Mouse (Mus musculus): ENCODE data around the gene Phf21b. TPM values are rescaled to one million over a fixed set of nuclear protein-coding genes. Genes with fewer than 3 reads are reported as not detected.

The Phf21b gene
- polyA plus RNA-seq, 1 experiment = 0.18 TPM

GRCm38 (mm10) chr15:84818284-84818683, 37.6 kb downstream of the Phf21b start:
- Histone ChIP-seq H3K36me3 (ENCODE audit: control insufficient read depth, insufficient read depth) (no peaks in the 10 kb centered on the region), H3K4me3 (no peak overlapping the region), H3ac (ENCODE audit: control insufficient read depth, insufficient read length) (no peak overlapping the region), H3K4me2 (ENCODE audit: low read depth) (no peak overlapping the region), H3K27me3 (ENCODE audit: control insufficient read depth, insufficient read depth, insufficient read length) (peaks cover 14% of the 10 kb centered on the region), H3K79me2 (ENCODE audit: control insufficient read depth, insufficient read depth) (no peaks in the 10 kb centered on the region)
- TF ChIP-seq E2F4 (IDR thresholded peaks at IDR 0.05; ENCODE audit: insufficient read depth) (no peak), POLR2A (IDR thresholded peaks at IDR 0.05; ENCODE audit: insufficient read length, low read depth) (no peak), TCF12 (IDR thresholded peaks at IDR 0.05; ENCODE audit: insufficient read depth, poor library complexity, severe bottlenecking) (no peak), USF1 (IDR thresholded peaks at IDR 0.05; ENCODE audit: low read depth) (no peak), TCF3 (IDR thresholded peaks at IDR 0.05; ENCODE audit: insufficient read length, low read depth) (no peak), SRF (IDR thresholded peaks at IDR 0.05; ENCODE audit: control insufficient read depth, insufficient read length, low read depth) (no peak), POLR2AphosphoS2 (IDR thresholded peaks at IDR 0.05; ENCODE audit: insufficient read length, low read depth) (no peak), MYOG (IDR thresholded peaks at IDR 0.05; ENCODE audit: control insufficient read depth in 1 of 3, insufficient read depth in 1 of 3, insufficient read length in 2 of 3, low read depth in 2 of 3) (no peak), CEBPB (IDR thresholded peaks at IDR 0.05; ENCODE audit: insufficient read depth, poor library complexity, severe bottlenecking) (no peak), MYOD1 (IDR thresholded peaks at IDR 0.05; ENCODE audit: control insufficient read depth in 1 of 3, insufficient read length in 2 of 3, low read depth in 2 of 3) (no peak), REST (IDR thresholded peaks at IDR 0.05; ENCODE audit: insufficient read depth, insufficient read length) (no peak), MAX (IDR thresholded peaks at IDR 0.05; ENCODE audit: low read depth) (no peak)

DNA sequence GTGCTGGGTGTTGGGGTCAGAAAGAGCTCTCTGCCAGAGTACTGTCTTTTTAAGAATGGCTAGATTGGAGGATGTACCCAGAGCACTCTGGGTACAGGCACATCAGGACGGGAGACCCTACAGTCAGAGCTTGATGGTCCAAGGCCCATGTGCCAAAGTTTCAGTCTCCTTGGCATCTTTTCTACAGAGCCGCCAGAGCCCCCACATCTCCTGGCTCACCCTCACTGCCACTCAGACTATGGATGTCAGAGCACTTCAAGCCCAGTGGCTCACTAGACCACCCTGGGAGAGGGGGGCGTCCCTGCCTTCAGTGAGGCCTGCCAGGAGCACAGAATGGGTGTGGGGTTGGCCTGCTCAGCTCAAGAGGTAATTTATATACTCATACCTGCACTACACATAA, 38.3 kb downstream of the Phf21b start:
- TF ChIP-seq TCF12 (IDR thresholded peaks at IDR 0.05; ENCODE audit: insufficient read depth, poor library complexity, severe bottlenecking) (no peak), E2F4 (IDR thresholded peaks at IDR 0.05; ENCODE audit: insufficient read depth) (no peak), CEBPB (IDR thresholded peaks at IDR 0.05; ENCODE audit: insufficient read depth, poor library complexity, severe bottlenecking) (no peak), REST (IDR thresholded peaks at IDR 0.05; ENCODE audit: insufficient read depth, insufficient read length) (no peak), MYOG (IDR thresholded peaks at IDR 0.05; ENCODE audit: control insufficient read depth in 1 of 3, insufficient read depth in 1 of 3, insufficient read length in 2 of 3, low read depth in 2 of 3) (no peak), POLR2AphosphoS2 (IDR thresholded peaks at IDR 0.05; ENCODE audit: insufficient read length, low read depth) (no peak), MAX (IDR thresholded peaks at IDR 0.05; ENCODE audit: low read depth) (no peak), USF1 (IDR thresholded peaks at IDR 0.05; ENCODE audit: low read depth) (no peak), TCF3 (IDR thresholded peaks at IDR 0.05; ENCODE audit: insufficient read length, low read depth) (no peak), SRF (IDR thresholded peaks at IDR 0.05; ENCODE audit: control insufficient read depth, insufficient read length, low read depth) (no peak), POLR2A (IDR thresholded peaks at IDR 0.05; ENCODE audit: insufficient read length, low read depth) (no peak), MYOD1 (IDR thresholded peaks at IDR 0.05; ENCODE audit: control insufficient read depth in 1 of 3, insufficient read length in 2 of 3, low read depth in 2 of 3) (no peak)
- H3K27me3 ChIP-seq (ENCODE audit: control insufficient read depth, insufficient read depth, insufficient read length) = peaks cover 18% of the 10 kb centered on the region
- no peaks in the 10 kb centered on the region for H3K79me2 ChIP-seq (ENCODE audit: control insufficient read depth, insufficient read depth)
- no peak overlapping the region for H3K4me3 ChIP-seq
- no peak overlapping the region for H3ac ChIP-seq (ENCODE audit: control insufficient read depth, insufficient read length)
- H3K36me3 ChIP-seq (ENCODE audit: control insufficient read depth, insufficient read depth) = no peaks in the 10 kb centered on the region
- H3K4me2 ChIP-seq (ENCODE audit: low read depth) = no peak overlapping the region

GRCm38 (mm10) chr15:84815171-84815570, 40.7 kb downstream of the Phf21b start:
- no peak overlapping the region for H3ac ChIP-seq (ENCODE audit: control insufficient read depth, insufficient read length)
- H3K79me2 ChIP-seq (ENCODE audit: control insufficient read depth, insufficient read depth) = no peaks in the 10 kb centered on the region
- H3K4me2 ChIP-seq (ENCODE audit: low read depth) = no peak overlapping the region
- TF ChIP-seq POLR2AphosphoS2 (IDR thresholded peaks at IDR 0.05; ENCODE audit: insufficient read length, low read depth) = no peak
- TF ChIP-seq MYOD1 (IDR thresholded peaks at IDR 0.05; ENCODE audit: control insufficient read depth in 1 of 3, insufficient read length in 2 of 3, low read depth in 2 of 3) = no peak
- H3K36me3 ChIP-seq (ENCODE audit: control insufficient read depth, insufficient read depth) = no peaks in the 10 kb centered on the region
- H3K4me3 ChIP-seq = no peak overlapping the region
- peaks cover 29% of the 10 kb centered on the region for H3K27me3 ChIP-seq (ENCODE audit: control insufficient read depth, insufficient read depth, insufficient read length)

DNA sequence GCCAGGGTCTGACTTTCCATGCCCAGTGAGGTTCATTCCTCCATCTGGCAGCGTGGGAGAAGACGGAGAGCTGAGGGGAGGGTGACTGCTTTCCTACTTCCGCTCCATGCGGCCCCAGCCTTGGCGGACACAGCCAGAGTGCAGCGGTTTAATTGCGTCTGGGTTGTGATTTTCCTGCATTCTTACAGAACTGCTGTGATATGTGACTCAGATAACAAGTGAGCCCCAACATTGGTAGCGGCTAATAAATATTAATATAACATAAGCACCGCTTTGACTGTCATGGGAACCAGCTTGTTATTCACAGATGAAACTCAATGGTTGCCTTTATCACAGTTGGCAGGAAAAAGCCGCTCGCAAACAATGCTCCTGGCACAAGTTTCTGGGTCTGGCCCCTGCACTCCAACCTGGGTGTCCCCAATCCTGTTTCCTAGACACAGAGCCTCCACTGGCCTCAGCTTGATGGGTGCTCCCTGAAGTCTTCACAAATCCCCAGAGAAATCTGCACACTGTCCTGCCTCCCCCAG, 43.0 kb downstream of the Phf21b start:
- H3K4me3 ChIP-seq = no peak overlapping the region
- H3ac ChIP-seq (ENCODE audit: control insufficient read depth, insufficient read length) = no peak overlapping the region
- peaks cover 32% of the 10 kb centered on the region for H3K27me3 ChIP-seq (ENCODE audit: control insufficient read depth, insufficient read depth, insufficient read length)
- no peaks in the 10 kb centered on the region for H3K79me2 ChIP-seq (ENCODE audit: control insufficient read depth, insufficient read depth)
- no peak overlapping the region for H3K4me2 ChIP-seq (ENCODE audit: low read depth)
- no peaks in the 10 kb centered on the region for H3K36me3 ChIP-seq (ENCODE audit: control insufficient read depth, insufficient read depth)
- TF ChIP-seq POLR2A (IDR thresholded peaks at IDR 0.05; ENCODE audit: insufficient read length, low read depth) (no peak), TCF3 (IDR thresholded peaks at IDR 0.05; ENCODE audit: insufficient read length, low read depth) (no peak), USF1 (IDR thresholded peaks at IDR 0.05; ENCODE audit: low read depth) (no peak), REST (IDR thresholded peaks at IDR 0.05; ENCODE audit: insufficient read depth, insufficient read length) (no peak), CEBPB (IDR thresholded peaks at IDR 0.05; ENCODE audit: insufficient read depth, poor library complexity, severe bottlenecking) (no peak), MYOD1 (IDR thresholded peaks at IDR 0.05; ENCODE audit: control insufficient read depth in 1 of 3, insufficient read length in 2 of 3, low read depth in 2 of 3) (no peak), SRF (IDR thresholded peaks at IDR 0.05; ENCODE audit: control insufficient read depth, insufficient read length, low read depth) (no peak), TCF12 (IDR thresholded peaks at IDR 0.05; ENCODE audit: insufficient read depth, poor library complexity, severe bottlenecking) (no peak)

DNA sequence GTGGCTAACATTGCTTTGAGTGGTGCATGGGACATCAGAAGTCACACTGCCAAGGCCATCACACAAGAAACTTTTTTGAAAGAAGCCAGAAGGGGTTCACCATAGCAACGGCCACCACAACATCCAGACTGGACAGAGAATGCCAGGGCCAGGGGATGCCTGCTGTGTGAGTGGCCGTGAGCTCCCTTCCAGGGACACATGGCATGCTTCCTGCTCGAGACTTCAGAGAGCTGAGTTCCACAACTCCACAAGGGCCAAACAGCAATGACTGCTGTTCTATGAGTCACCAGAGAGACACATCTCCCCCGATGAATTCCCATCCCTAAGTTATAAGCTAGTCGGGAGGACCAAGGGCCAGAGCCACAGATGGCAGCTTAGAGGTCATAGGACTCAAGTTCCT, 44.7 kb downstream of the Phf21b start:
- Histone ChIP-seq H3K4me3 (no peak overlapping the region), H3K4me2 (ENCODE audit: low read depth) (no peak overlapping the region), H3K79me2 (ENCODE audit: control insufficient read depth, insufficient read depth) (no peaks in the 10 kb centered on the region), H3ac (ENCODE audit: control insufficient read depth, insufficient read length) (no peak overlapping the region), H3K36me3 (ENCODE audit: control insufficient read depth, insufficient read depth) (no peaks in the 10 kb centered on the region), H3K27me3 (ENCODE audit: control insufficient read depth, insufficient read depth, insufficient read length) (peaks cover 32% of the 10 kb centered on the region)
- no peak for TF ChIP-seq POLR2AphosphoS2 (IDR thresholded peaks at IDR 0.05; ENCODE audit: insufficient read length, low read depth)
